Mouse (Mus musculus) intestine, postnatal 0 days (tissue): ENCODE measurements around the gene Agmat. TPM values are rescaled to one million over a fixed set of nuclear protein-coding genes. Genes with fewer than 3 reads are reported as not detected.

ENCODE experiments used
- ATAC-seq: fragments of 200-750 bp; cut with Nextera tagmentation; 2 replicates; pipeline ENCODE4 v1.8.0; 2017; ENCODE audit warnings: mild to moderate bottlenecking, moderate TSS enrichment, moderate library complexity
- H3K27ac ChIP-seq: fragments of 300-500 bp; sonication (generic); 2 replicates; pipeline ENCODE4 v1.5.1; 2014; ENCODE audit warnings: mild to moderate bottlenecking, low read depth, low read length, moderate library complexity
- H3K27me3 ChIP-seq: fragments of 300-500 bp; sonication (generic); replicated peaks from 2 replicates; pipeline ENCODE4 v1.6.1; 2014; ENCODE audit warnings: low read length, mixed read lengths; ENCODE audit not compliant: control insufficient read depth, insufficient read depth
- H3K36me3 ChIP-seq: fragments of 300-500 bp; sonication (generic); 2 replicates; pipeline ENCODE4 v1.6.1; 2014; ENCODE audit warnings: mild to moderate bottlenecking, moderate library complexity; ENCODE audit not compliant: control insufficient read depth, insufficient read depth
- H3K4me1 ChIP-seq: fragments of 300-500 bp; sonication (generic); replicated peaks from 2 replicates; pipeline ENCODE4 v1.6.1; 2014; ENCODE audit warnings: antibody characterized with exemption, low read length, mixed read lengths; ENCODE audit not compliant: control insufficient read depth, insufficient read depth
- H3K4me2 ChIP-seq: fragments of 300-500 bp; sonication (generic); replicated peaks from 2 replicates; pipeline ENCODE4 v1.6.1; 2014; ENCODE audit warnings: low read depth, mild to moderate bottlenecking, moderate library complexity
- H3K4me3 ChIP-seq: fragments of 300-500 bp; sonication (generic); 2 replicates; pipeline ENCODE4 v1.5.1; 2014; ENCODE audit warnings: low read depth, low read length
- H3K9ac ChIP-seq: fragments of 300-500 bp; sonication (generic); 2 replicates; pipeline ENCODE4 v1.6.1; 2014; ENCODE audit warnings: mild to moderate bottlenecking, low read depth, low read length
- H3K9me3 ChIP-seq: fragments of 300-500 bp; sonication (generic); 2 replicates; pipeline ENCODE4 v1.6.1; 2016; ENCODE audit warnings: mixed run types; ENCODE audit not compliant: control insufficient read depth
- CTCF ChIP-seq: sonication (generic); IDR thresholded peaks from 2 replicates; pipeline ENCODE4 v1.5.1; 2016; ENCODE audit warnings: low read depth, mild to moderate bottlenecking, control low read depth, antibody characterized with exemption, moderate library complexity
- WGBS: fragments of 180-500 bp; shearing (Covaris S2); extraction: QIAGEN DNeasy Blood & Tissue Kit; methylation state at CpG from one replicate; pipeline ENCODE4 v1.1.7; 2014; 5-methylcytosine and 5-hydroxymethylcytosine counted together
- polyA plus RNA-seq: library from polyadenylated mRNA; unstranded; fragments of >200 nt; fragmentation: Nextera tagmentation; extraction: Ambion mirVana; gene quantifications from 2 replicates; pipeline ENCODE4 v1.2.1, GENCODE M21; 2015

The Agmat gene
- polyA plus RNA-seq, 1 experiment from 2014 or later: 106 TPM

- no peaks in the 10 kb centered on the region for H3K9me3 ChIP-seq
- WGBS: 82% methylated on average over 13 of the region's 13 CpGs
- H3K4me1 ChIP-seq: no peaks in the 10 kb centered on the region; the same call in none of the 2 replicates
- no peak overlapping the region for H3K9ac ChIP-seq
- H3K36me3 ChIP-seq: no peaks in the 10 kb centered on the region
- H3K27me3 ChIP-seq: no peaks in the 10 kb centered on the region
- H3K4me3 ChIP-seq: no peak overlapping the region
- no peak for ATAC-seq
- TF ChIP-seq CTCF: no peak
- no peak overlapping the region for H3K4me2 ChIP-seq
- no peak overlapping the region for H3K27ac ChIP-seq
These were observed 16.1 kb upstream of the Agmat start for GRCm38 (mm10) chr4:141730401-141730800.

- H3K27ac ChIP-seq: 0 out of 2 replicates have a peak overlapping the region, but pooled peaks have one; percentile 35
- WGBS: 33% methylated on average over 5 of the region's 5 CpGs
These were observed 14.7 kb upstream of the Agmat start for GRCm38 (mm10) chr4:141731766-141732165.

GRCm38 (mm10) chr4:141734446-141735205 lies 11.8 kb upstream of the Agmat start:
- Histone ChIP-seq H3K4me3 (peak overlapping the region; percentile 26), H3K9ac (0 out of 2 replicates have a peak overlapping the region, but pooled peaks have one; percentile 8), H3K27me3 (no peaks in the 10 kb centered on the region), H3K4me2 (peak overlapping the region; percentile 65), H3K27ac (peak overlapping the region; percentile 35; the same call in 1 of the 2 replicates), H3K4me1 (no peaks in the 10 kb centered on the region; the same call in none of the 2 replicates), H3K36me3 (no peaks in the 10 kb centered on the region), H3K9me3 (no peaks in the 10 kb centered on the region)
- ATAC-seq: peak; percentile 59
- TF ChIP-seq CTCF: no peak
- 6% methylated on average over 24 of the region's 24 CpGs for WGBS

More at GRCm38 (mm10) chr4:141731766-141732165, 14.7 kb upstream of the Agmat start:
- no peaks in the 10 kb centered on the region for H3K36me3 ChIP-seq
- H3K9ac ChIP-seq: no peak overlapping the region
- H3K4me2 ChIP-seq: no peak overlapping the region
- ATAC-seq: peak; percentile 88
- no peak overlapping the region for H3K4me3 ChIP-seq
- H3K4me1 ChIP-seq: no peaks in the 10 kb centered on the region; the same call in none of the 2 replicates
- no peaks in the 10 kb centered on the region for H3K27me3 ChIP-seq
- no peak for TF ChIP-seq CTCF
- no peaks in the 10 kb centered on the region for H3K9me3 ChIP-seq

GRCm38 (mm10) chr4:141735206-141735560 lies 11.3 kb upstream of the Agmat start:
- H3K36me3 ChIP-seq: no peaks in the 10 kb centered on the region
- ATAC-seq: no peak
- no peaks in the 10 kb centered on the region for H3K27me3 ChIP-seq
- peak overlapping the region; percentile 65 for H3K4me2 ChIP-seq
- WGBS: 30% methylated on average over 9 of the region's 9 CpGs
- no peak for TF ChIP-seq CTCF
- H3K4me3 ChIP-seq: peak overlapping the region; percentile 26; the same call in 1 of the 2 replicates
- no peak overlapping the region for H3K9ac ChIP-seq
- peak overlapping the region; percentile 35; the same call in 1 of the 2 replicates for H3K27ac ChIP-seq
- no peaks in the 10 kb centered on the region; the same call in none of the 2 replicates for H3K4me1 ChIP-seq
- H3K9me3 ChIP-seq: no peaks in the 10 kb centered on the region

- H3K4me1 ChIP-seq: no peaks in the 10 kb centered on the region
- peak overlapping the region; percentile 21; the same call in 1 of the 2 replicates for H3K27ac ChIP-seq
- H3K9me3 ChIP-seq: no peaks in the 10 kb centered on the region
- no peak overlapping the region for H3K4me2 ChIP-seq
- 59% methylated on average over 4 of the region's 4 CpGs for WGBS
- no peak for TF ChIP-seq CTCF
- H3K36me3 ChIP-seq: no peaks in the 10 kb centered on the region
- no peak overlapping the region for H3K9ac ChIP-seq
- H3K27me3 ChIP-seq: no peaks in the 10 kb centered on the region
- H3K4me3 ChIP-seq: no peak overlapping the region
- no peak for ATAC-seq
These were observed 9.6 kb upstream of the Agmat start for GRCm38 (mm10) chr4:141736856-141737255.

GRCm38 (mm10) chr4:141738015-141738414 lies 8.5 kb upstream of the Agmat start:
- H3K4me3 ChIP-seq: no peak overlapping the region
- H3K4me1 ChIP-seq: no peaks in the 10 kb centered on the region
- WGBS: 60% methylated on average over 8 of the region's 8 CpGs
- H3K36me3 ChIP-seq: no peaks in the 10 kb centered on the region
- H3K27ac ChIP-seq: no peak overlapping the region
- TF ChIP-seq CTCF: no peak
- no peak overlapping the region for H3K9ac ChIP-seq
- H3K27me3 ChIP-seq: no peaks in the 10 kb centered on the region
- no peak overlapping the region for H3K4me2 ChIP-seq
- H3K9me3 ChIP-seq: no peaks in the 10 kb centered on the region
- no peak for ATAC-seq
